ENCODE assay signal across 9 mouse cellular contexts in the genomic region with DNA sequence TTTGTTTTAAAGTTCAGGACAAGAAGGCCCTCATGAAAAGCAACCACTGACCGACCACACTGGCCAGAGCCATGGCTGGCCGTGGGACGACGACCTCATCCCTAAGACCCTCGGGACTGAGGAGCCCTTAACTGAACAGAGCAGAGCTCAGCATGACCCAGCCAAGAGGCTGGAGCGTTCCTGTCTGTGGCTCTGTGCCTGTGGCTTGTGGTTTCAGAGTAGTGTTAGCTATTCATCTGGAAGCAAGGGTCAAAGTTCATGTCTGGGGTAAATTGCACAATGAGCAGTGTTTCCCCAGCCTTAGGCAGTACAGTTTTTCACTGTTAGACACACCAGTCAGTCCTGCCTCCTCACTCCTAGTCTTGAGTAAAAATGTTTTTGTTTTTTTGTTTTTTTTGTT. TPM values are rescaled to one million over a fixed set of nuclear protein-coding genes. Genes with fewer than 3 reads are reported as not detected.
DNase-seq lines count a peak whose midpoint lies in the region; ATAC-seq and TF ChIP-seq lines count a peak whose summit lies in the region.
"Had no signal": no experiment of that assay in that cellular context is flagged by ENCODE, and none has a peak within 500 bp of the region (broad histone marks: within the 10 kb centered on the region; RNA-seq: fewer than 3 reads in every experiment).

No protein-coding gene starts in this region.

- no peak for TF ChIP-seq CTCF in gastrocnemius, adult 2 months (IDR thresholded peaks at IDR 0.05)
- TF ChIP-seq CTCF in Patski (IDR thresholded peaks at IDR 0.05): no peak
- no peak for TF ChIP-seq CTCF in left cerebral cortex, adult 2 months (IDR thresholded peaks at IDR 0.05)

- no peak overlapping the region for H3K4me3 ChIP-seq in gastrocnemius, adult 2 months
- H3K4me3 ChIP-seq in lung, embryonic 16.5 days (ENCODE audit: low read length): no peak overlapping the region
- no peak overlapping the region for H3K4me3 ChIP-seq in left cerebral cortex, adult 2 months
- H3K4me3 ChIP-seq: heart, embryonic 15.5 days had no signal

- 31% methylated on average over 6 of the region's 6 CpGs for WGBS in lung, embryonic 16.5 days

- CTCF ChIA-PET in Patski (lab: Charles Lee): interaction anchor here (0.9 to 1.8 kb wide), 6 partner anchors 8 to 117 kb away, joined by 3 to 4 read pairs (median 3); no protein-coding TSS in a partner anchor

- DNase-seq in gastrocnemius, adult 2 months: peak; percentile 63
- no peak for DNase-seq in gastrocnemius, postnatal 36 days
- DNase-seq in Patski (ENCODE audit: low read depth, low spot score): no peak
- peak; percentile 65 for DNase-seq in kidney, adult 18-20 months
- no peak for DNase-seq in left cerebral cortex, adult 2 months (ENCODE audit: extremely low spot score in 1 of 2, low spot score in 2 of 2)
- DNase-seq in spleen, postnatal 36 days (ENCODE audit: low spot score in 2 of 2): no peak

- POLR2A ChIA-PET in Patski (lab: Charles Lee): interaction anchor here (0.7 kb wide), 1 partner anchor 91 kb away, joined by 5 read pairs; no protein-coding TSS in a partner anchor

- no peak overlapping the region for H3K27ac ChIP-seq in gastrocnemius, adult 2 months
- no peak overlapping the region for H3K27ac ChIP-seq in lung, embryonic 16.5 days (ENCODE audit: low read length)
- no peak overlapping the region for H3K27ac ChIP-seq in left cerebral cortex, adult 2 months
- H3K27ac ChIP-seq: heart, embryonic 15.5 days had no signal

- H3K27me3 ChIP-seq in Patski: no peaks in the 10 kb centered on the region
- H3K27me3 ChIP-seq in lung, embryonic 16.5 days (ENCODE audit: control insufficient read depth, insufficient read depth, low read depth, low read length): no peaks in the 10 kb centered on the region
- H3K27me3 ChIP-seq: heart, embryonic 15.5 days had no signal

- intact Hi-C loops in gastrocnemius, adult 2 months (cut with DNase I): loop anchor here (5.0 kb wide), 1 partner anchor 100 kb away; no protein-coding TSS in a partner anchor
- intact Hi-C loops in gastrocnemius, postnatal 36 days (cut with DNase I): no loop called here
- intact Hi-C loops in left cerebral cortex, adult 2 months (cut with DNase I): no loop called here

- ATAC-seq in Patski: peak; percentile 35
- ATAC-seq in lung, embryonic 16.5 days (ENCODE audit: low read depth): peak; percentile 58
- no peak for ATAC-seq in CD4-positive, CD25-positive, alpha-beta regulatory T cell, adult 4 months

- H3K9me3 ChIP-seq in lung, embryonic 16.5 days (ENCODE audit: control insufficient read depth, low read length): no peaks in the 10 kb centered on the region
- H3K9me3 ChIP-seq: heart, embryonic 15.5 days had no signal

- peaks cover 8% of the 10 kb centered on the region for H3K4me1 ChIP-seq in lung, embryonic 16.5 days (replicated peaks; ENCODE audit: control insufficient read depth, insufficient read depth, low read length)

- no peaks in the 10 kb centered on the region; the same call in 1 of the 2 replicates for H3K36me3 ChIP-seq in lung, embryonic 16.5 days (ENCODE audit: control insufficient read depth, insufficient read depth, low read length)
- H3K36me3 ChIP-seq: heart, embryonic 15.5 days had no signal

- H3K4me2 ChIP-seq in lung, embryonic 16.5 days (ENCODE audit: low read depth, low read length): no peak overlapping the region
- H3K4me2 ChIP-seq: heart, embryonic 15.5 days had no signal

- in situ Hi-C loops in Patski (cut with MboI; ENCODE audit: low pct_unique_long_range_greater_than_20kb): loop anchor here (5.0 kb wide), 1 partner anchor 85 kb away; no protein-coding TSS in a partner anchor

- H3K9ac ChIP-seq in lung, embryonic 16.5 days (ENCODE audit: low read length): no peak overlapping the region
- H3K9ac ChIP-seq: heart, embryonic 15.5 days had no signal

RNA-seq across cellular contexts. Expression of gene H1fx, which starts 11.3 kb away (rescaled TPM):
- 1 to 10 TPM in 1 of 2 experiments, under 1 TPM in 1; 0.99 to 1.6 TPM for total RNA-seq in gastrocnemius, adult 2 months (2021)
- total RNA-seq in gastrocnemius, postnatal 36 days (2021): 1 to 10 TPM; 1.4 to 2.2 TPM
- 29.6 TPM for polyA plus RNA-seq in Patski (2021)
- polyA plus RNA-seq in lung, embryonic 16.5 days (2015; fragmentation: Nextera tagmentation; extraction: Ambion mirVana): 7.0 and 11.5 TPM in 2 replicates
- not detected for polyA plus RNA-seq in CD4-positive, CD25-positive, alpha-beta regulatory T cell, adult 4 months (2017; shearing (Covaris generic))
- 10 to 100 TPM; 56.4 to 66.3 TPM for total RNA-seq in left cerebral cortex, adult 2 months (2021)

RNA-seq across cellular contexts. Expression of gene Rab7, which starts 52.3 kb away (rescaled TPM):
- total RNA-seq in gastrocnemius, adult 2 months (2021): 100 to 1,000 TPM; 320 to 401 TPM
- 100 to 1,000 TPM; 301 to 338 TPM for total RNA-seq in gastrocnemius, postnatal 36 days (2021)
- 345 TPM for polyA plus RNA-seq in Patski (2021)
- 220 and 223 TPM in 2 replicates for polyA plus RNA-seq in lung, embryonic 16.5 days (2015; fragmentation: Nextera tagmentation; extraction: Ambion mirVana)
- polyA plus RNA-seq in CD4-positive, CD25-positive, alpha-beta regulatory T cell, adult 4 months (2017; shearing (Covaris generic)): 100 to 1,000 TPM; 264 to 299 TPM
- 100 to 1,000 TPM; 314 to 317 TPM for total RNA-seq in left cerebral cortex, adult 2 months (2021)

Comparison
In these comparisons a context has a peak if more than half of its experiments do, and no peak if none do; other contexts are left out.
1. DNase-seq: peak in gastrocnemius, adult 2 months (single experiment) and kidney, adult 18-20 months (single experiment); none in gastrocnemius, postnatal 36 days (0 of 2), Patski (single experiment), left cerebral cortex, adult 2 months (0 of 2) and spleen, postnatal 36 days (0 of 2).
2. RNA of gene H1fx, which starts 11.3 kb away (total RNA-seq): 56.4 to 66.3 TPM in left cerebral cortex, adult 2 months; 1.4 to 2.2 TPM in gastrocnemius, postnatal 36 days and 0.99 to 1.6 TPM in gastrocnemius, adult 2 months; every median in the first group is over 10 times any median in the second.